Mouse (Mus musculus): ENCODE results near the gene Pjvk.

GRCm38 (mm10) chr2:76675949-76676348 lies 27.7 kb downstream of the Pjvk start:
- TF ChIP-seq POLR2A (IDR thresholded peaks at IDR 0.05; ENCODE audit: low read depth, low read length): no peak
- TF ChIP-seq CTCF (IDR thresholded peaks at IDR 0.05; ENCODE audit: extremely low read depth, insufficient read depth, insufficient read length, insufficient replicate concordance): no peak
